Mouse (Mus musculus): ENCODE data around the gene Srek1ip1.

- TF ChIP-seq CTCF (IDR thresholded peaks at IDR 0.05; ENCODE audit: borderline replicate concordance, extremely low read depth, insufficient read depth, insufficient read length) (no peak), POLR2A (IDR thresholded peaks at IDR 0.05; ENCODE audit: borderline replicate concordance, extremely low read depth, insufficient read depth, insufficient read length, poor library complexity, severe bottlenecking) (no peak)
These were observed 24.0 kb downstream of the Srek1ip1 start for GRCm38 (mm10) chr13:104816270-104816634.

Measured in brain, embryonic 14.5 days (tissue).